Mouse (Mus musculus) leukemia stem cell, adult 10-12 weeks (primary cell): Measurements from ENCODE around the gene Rit1. TPM values are rescaled to one million over a fixed set of nuclear protein-coding genes. Genes with fewer than 3 reads are reported as not detected.

Source experiments
- polyA plus RNA-seq: library from polyadenylated mRNA; stranded (reverse); fragments of >175 nt; gene quantifications from 2 replicates; pipeline ENCODE4 v1.2.3, GENCODE M21; 2012; ENCODE audit warnings: low replicate concordance

The Rit1 gene
- 13.0 and 21.9 TPM in 2 replicates for polyA plus RNA-seq

DNA sequence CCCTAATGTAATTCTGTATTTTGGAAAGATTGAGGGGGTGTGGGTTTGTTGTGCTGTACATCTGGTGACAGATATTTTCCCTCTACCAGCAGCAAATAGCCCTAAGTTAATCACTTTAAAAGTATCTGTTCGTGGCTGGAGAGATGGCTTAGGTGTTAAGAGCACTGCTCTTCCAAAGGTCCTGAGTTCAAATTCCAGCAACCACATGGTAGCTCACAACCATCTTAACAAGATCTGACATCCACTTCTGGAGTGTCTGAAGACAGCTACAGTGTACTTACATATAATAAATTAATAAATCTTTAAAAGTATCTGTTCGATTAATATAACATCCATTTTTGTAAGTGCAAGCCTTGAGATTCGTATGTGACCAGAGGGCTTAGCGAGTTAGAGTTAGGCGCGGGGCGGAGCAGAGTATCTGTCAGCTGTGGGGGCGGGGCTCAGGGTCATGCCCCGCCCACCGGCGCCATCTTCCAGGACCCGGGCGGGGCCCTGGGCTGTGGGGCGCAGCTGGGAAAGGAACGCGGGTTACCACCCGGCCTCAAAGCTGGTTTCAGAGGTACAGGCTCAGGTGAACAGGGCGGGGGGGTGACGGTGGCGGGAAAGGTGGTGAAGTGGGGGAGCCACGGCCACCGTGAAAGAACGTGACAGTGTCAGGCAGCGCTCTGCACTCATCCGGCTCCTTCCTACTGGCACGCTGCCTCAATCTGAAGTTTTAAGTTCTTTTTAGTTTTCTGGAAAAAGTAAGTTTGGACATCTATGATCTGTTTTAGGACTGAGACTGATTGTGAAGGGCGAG is at the start of gene Rit1:
Gene Rit1 (plus strand): TSS at position 440 of the 799 bp plus-strand sequence.

DNA sequence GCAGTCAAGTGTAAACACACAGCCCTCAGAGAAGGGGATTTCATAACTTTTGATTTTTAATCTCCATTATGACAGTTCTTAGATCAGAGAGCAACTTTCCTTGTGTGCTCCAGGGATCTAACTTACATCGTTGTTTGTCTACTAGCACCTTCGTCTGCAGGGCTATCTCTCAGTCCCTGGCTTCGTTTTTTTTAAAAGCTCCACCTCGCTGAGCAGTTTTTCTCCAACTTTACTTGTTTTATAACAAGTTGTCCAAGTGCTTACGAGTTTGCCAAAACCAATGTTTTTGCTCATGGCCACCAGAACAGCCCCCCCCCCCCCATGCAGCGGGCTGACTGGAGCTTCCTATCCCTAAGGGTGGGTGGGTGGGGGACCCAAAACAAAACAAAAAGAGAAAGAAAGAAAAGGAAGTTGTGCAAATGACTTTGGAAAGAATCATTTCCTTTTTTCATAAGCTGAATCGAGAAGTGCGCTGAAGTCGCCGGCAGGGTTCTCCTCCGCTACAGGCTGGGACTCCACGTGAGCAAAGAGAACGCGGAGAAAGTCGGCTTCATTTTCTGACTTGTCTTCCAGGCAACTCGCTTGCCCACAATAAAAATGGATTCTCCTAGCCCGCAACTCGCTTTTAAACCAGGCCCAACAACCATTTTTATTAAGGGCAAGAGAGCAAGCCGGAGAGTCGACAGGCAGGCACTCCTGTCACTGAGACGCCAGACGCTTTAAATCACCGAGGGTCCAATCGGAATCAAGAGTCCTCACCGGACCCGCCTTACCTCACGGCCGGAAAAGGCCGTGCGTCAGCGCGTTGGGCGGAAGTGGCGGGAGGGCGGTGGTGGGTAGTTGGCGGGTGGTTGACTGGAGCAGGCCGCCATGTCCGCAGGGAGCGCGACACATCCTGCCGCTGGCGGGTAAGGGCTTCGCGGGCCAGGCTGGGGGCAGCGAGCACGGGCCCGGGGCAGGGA is 31.4 kb upstream of the Rit1 start, which contains the start of gene Khdc4:
Gene Khdc4 (plus strand): TSS at position 824 of the 962 bp plus-strand sequence.

DNA sequence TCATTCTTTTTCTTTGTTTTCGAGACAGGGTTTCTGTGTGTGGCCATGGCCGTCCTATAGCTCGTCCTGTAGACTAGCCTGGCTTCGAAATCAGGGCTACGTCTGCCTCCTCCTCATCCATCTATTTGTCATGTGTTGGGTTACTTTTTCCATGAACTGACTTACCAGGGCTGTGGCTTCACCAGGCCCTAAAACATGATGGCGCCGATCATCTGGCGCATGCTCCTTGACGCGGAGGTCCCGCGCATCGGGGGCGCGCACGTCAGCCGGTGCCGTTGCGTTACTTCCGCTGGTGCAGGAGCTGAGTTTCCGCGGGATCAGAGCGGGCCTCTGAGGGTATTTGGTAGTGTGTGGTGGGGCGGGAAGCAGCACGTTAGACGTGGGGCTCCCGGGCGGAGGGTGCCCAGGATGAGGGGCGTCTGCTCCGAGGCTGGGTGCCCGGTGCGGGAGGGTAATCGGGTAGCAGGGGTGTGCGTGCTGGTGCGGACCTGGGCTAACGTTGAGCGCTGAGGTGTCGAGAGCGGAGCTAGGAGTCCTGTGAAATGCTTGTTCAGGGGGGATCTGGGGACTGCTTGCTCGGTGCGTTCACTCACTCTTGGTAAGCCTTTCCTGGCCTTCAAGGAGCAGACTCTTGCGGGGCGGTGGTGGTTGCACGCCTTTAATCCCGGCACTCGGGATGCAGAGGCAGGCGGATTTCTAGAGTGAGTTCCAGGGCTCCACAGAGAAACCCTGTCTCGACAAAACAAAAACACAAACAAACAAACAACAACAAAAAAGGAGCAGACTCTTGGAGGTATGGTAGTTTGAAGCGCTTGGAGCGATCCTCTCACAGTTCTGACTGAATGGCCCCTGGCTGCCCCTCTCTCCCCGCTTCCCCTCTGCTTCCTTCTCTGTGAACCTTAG is 58.6 kb downstream of the Rit1 start, which contains the start of gene Syt11:
Gene Syt11 (minus strand): TSS at position 226 of the 903 bp plus-strand sequence.

Other genes with a start within 250 kb of the Rit1 start
- gene Lmna, start 206.9 kb upstream of the Rit1 start, polyA plus RNA-seq = 591 and 773 TPM in 2 replicates
- gene Mex3a, start 184.4 kb upstream of the Rit1 start, polyA plus RNA-seq = 1.4 TPM in 2 replicates
- gene Rab25, start 168.5 kb upstream of the Rit1 start, polyA plus RNA-seq = 0.39 TPM in 1 of 2 replicates, not detected in the other
- 19.8 and 57.6 TPM in 2 replicates for gene Lamtor2, start 163.8 kb upstream of the Rit1 start, polyA plus RNA-seq
- gene Ubqln4, start 163.1 kb upstream of the Rit1 start, polyA plus RNA-seq = 75.8 and 121 TPM in 2 replicates
- gene Ssr2, start 141.0 kb upstream of the Rit1 start, polyA plus RNA-seq = 37.4 and 416 TPM in 2 replicates
- 143 and 295 TPM in 2 replicates for gene Arhgef2, start 110.9 kb upstream of the Rit1 start, polyA plus RNA-seq
- not detected in 2 replicates for gene Rxfp4, start 63.7 kb upstream of the Rit1 start, polyA plus RNA-seq
- gene Khdc4, start 31.0 kb upstream of the Rit1 start, polyA plus RNA-seq = 16.0 and 17.2 TPM in 2 replicates
- gene Syt11, start 58.3 kb downstream of the Rit1 start, polyA plus RNA-seq = 0.85 and 1.5 TPM in 2 replicates
- gene Gon4l, start 118.4 kb downstream of the Rit1 start, polyA plus RNA-seq = 5.8 and 12.9 TPM in 2 replicates
- gene Msto1, start 197.2 kb downstream of the Rit1 start, polyA plus RNA-seq = 9.5 and 15.9 TPM in 2 replicates
- gene Ash1l, start 233.8 kb downstream of the Rit1 start, polyA plus RNA-seq = 2.0 and 3.8 TPM in 2 replicates
- gene Dap3, start 234.3 kb downstream of the Rit1 start, polyA plus RNA-seq = 22.3 and 106 TPM in 2 replicates